Mouse (Mus musculus) lung, adult 2 months (tissue): ENCODE measurements around the gene Mrgprg.

Experiments used
- CTCF ChIP-seq: fragments of 200-500 bp; IDR thresholded peaks from 2 replicates; pipeline ENCODE4 v1.5.1; 2011; ENCODE audit warnings: mild to moderate bottlenecking, low read length, control low read depth; ENCODE audit not compliant: insufficient read depth
- POLR2A ChIP-seq: fragments of 200-500 bp; IDR thresholded peaks from 2 replicates; pipeline ENCODE4 v1.6.1; 2011; ENCODE audit warnings: low read depth, mild to moderate bottlenecking, control low read depth, low read length, borderline replicate concordance; ENCODE audit errors: extremely low read depth

DNA sequence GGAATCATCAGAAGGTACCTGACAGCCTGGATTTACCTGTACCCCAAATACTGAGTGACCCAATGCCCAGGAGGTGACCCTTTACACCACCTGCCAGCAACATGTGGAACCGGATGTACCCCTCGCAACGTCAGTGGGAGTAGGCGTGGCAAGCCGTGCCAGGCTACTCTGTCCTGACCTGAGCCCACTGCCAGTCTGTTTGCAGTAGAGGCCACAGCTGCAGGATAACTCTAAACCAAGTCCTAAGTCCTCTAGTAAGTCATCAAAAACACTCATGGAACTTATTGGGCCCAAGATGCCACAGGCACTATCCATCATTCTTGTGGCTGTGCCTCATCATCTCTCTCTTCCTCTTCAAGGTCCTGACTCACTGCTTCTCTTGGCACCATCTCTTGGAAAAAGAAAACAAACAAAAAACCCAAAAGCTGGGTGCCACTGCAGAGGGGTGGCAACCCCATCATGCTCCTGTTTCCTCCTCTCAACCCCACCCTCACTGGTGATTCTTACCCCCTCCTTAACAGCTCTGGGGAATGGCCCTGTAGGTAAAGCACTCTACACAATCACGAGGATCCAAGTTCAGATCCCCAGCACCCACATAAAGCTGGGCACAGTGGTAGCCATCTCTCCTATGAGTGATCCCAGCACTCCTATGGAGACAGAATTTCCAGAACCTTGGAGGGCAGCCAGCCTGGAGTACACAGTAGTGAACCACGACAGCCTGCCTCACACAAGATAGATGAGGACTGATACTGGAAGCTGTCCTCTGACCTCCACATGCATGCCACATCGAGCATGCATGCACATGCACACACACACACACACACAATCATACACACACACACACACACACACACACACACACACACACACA is 34.6 kb upstream of the Mrgprg start:
- TF ChIP-seq POLR2A, result no peak
- TF ChIP-seq CTCF, result no peak
